29 mouse cellular contexts compared by ENCODE assay signal in the genomic region with DNA sequence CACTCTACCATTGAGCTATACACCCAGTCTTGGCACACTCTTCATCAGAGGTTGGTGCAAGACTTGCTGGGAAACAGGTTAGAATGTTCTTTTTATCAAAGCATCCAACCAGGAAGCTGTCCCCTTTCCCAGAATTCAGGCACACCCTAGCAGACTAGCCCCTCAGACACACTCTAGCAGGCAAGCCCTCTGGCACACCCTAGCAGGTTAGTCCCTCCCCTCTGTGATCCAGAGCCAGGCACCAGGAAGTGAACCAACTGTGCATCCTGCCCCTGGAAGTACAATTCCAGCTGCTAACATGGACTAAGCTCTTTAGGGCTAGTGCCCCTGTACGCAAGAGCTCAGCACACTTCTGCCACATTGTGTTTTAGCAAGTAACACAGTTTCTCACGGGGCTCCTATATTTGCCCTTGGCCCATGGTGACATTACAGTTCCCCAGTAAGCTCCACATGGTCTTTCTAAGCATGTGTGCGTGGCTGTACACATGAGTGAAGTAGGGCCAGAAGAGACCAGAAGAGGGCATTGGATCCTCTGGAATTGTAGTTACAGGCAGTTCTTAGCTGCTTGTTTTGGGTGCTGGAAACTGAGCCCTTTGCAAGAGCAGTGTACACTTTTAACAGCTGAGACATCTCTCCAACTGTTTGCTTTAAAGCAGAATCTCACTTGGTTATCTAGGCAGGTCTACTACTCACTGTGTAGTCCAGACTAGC. TPM values are rescaled to one million over a fixed set of nuclear protein-coding genes. Genes with fewer than 3 reads are reported as not detected.
A peak's percentile ranks its signal among the peaks of the same experiment; 100 is the strongest.
DNase-seq lines count a peak whose midpoint lies in the region; ATAC-seq and TF ChIP-seq lines count a peak whose summit lies in the region.
"Had no signal": no experiment of that assay in that cellular context is flagged by ENCODE, and none has a peak within 500 bp of the region (broad histone marks: within the 10 kb centered on the region; RNA-seq: fewer than 3 reads in every experiment).

No protein-coding gene starts in this region.

- no peak for DNase-seq in liver, postnatal 0 days
- DNase-seq in liver, embryonic 11.5 days (ENCODE audit: low spot score), result no peak
- DNase-seq in ES-CJ7 (ENCODE audit: low read depth, low spot score) (peak; percentile 81), ZHBTc4 (ENCODE audit: low read depth, low spot score) (peak; percentile 73)
- DNase-seq in stomach, postnatal 0 days (ENCODE audit: low spot score), result peak; percentile 61
- no peak for DNase-seq in thymus, postnatal 36 days
- DNase-seq: adrenal gland, postnatal 10 days; B cell, adult 2 months; cerebellum, adult 18-20 months; cerebellum, adult 9-10 months; cerebellum, postnatal 14 days; forebrain, postnatal 0 days; gastrocnemius, adult 2 months; gastrocnemius, postnatal 14 days; heart, adult 18-20 months; heart, postnatal 10 days; heart, postnatal 36 days had no signal

- no peaks in the 10 kb centered on the region for H3K4me1 ChIP-seq in liver, postnatal 0 days (ENCODE audit: insufficient read depth)
- no peaks in the 10 kb centered on the region for H3K4me1 ChIP-seq in liver, embryonic 11.5 days (replicated peaks; ENCODE audit: control insufficient read depth, insufficient read depth, low read length)
- H3K4me1 ChIP-seq in stomach, postnatal 0 days (replicated peaks; ENCODE audit: control insufficient read depth, insufficient read depth), result no peaks in the 10 kb centered on the region
- H3K4me1 ChIP-seq in forebrain, embryonic 15.5 days, result no peaks in the 10 kb centered on the region
- H3K4me1 ChIP-seq: heart, embryonic 15.5 days; hindbrain, embryonic 13.5 days had no signal

- H3K9ac ChIP-seq in liver, postnatal 0 days (replicated peaks), result no peak overlapping the region
- H3K9ac ChIP-seq in liver, embryonic 11.5 days (ENCODE audit: low read depth, low read length), result no peak overlapping the region
- H3K9ac ChIP-seq in stomach, postnatal 0 days (ENCODE audit: low read length), result no peak overlapping the region
- H3K9ac ChIP-seq in forebrain, embryonic 15.5 days (replicated peaks), result no peak overlapping the region
- H3K9ac ChIP-seq: forebrain, embryonic 13.5 days; forebrain, postnatal 0 days; heart, embryonic 12.5 days; heart, embryonic 15.5 days; hindbrain, embryonic 13.5 days had no signal

- TF ChIP-seq CTCF in liver, postnatal 0 days (IDR thresholded peaks at IDR 0.05; ENCODE audit: low read depth), result 0 out of 2 replicates have a peak, but pooled peaks have one; percentile 2
- TF ChIP-seq CTCF in stomach, postnatal 0 days (IDR thresholded peaks at IDR 0.05; ENCODE audit: low read depth), result 0 out of 2 replicates have a peak, but pooled peaks have one; percentile 9

- no peak overlapping the region for H3K27ac ChIP-seq in liver, postnatal 0 days (ENCODE audit: low read depth)
- H3K27ac ChIP-seq in liver, embryonic 11.5 days (ENCODE audit: low read depth, low read length), result no peak overlapping the region
- H3K27ac ChIP-seq in stomach, postnatal 0 days (replicated peaks), result peak overlapping the region; percentile 73; the same call in 1 of the 2 replicates
- H3K27ac ChIP-seq in forebrain, embryonic 15.5 days (replicated peaks), result no peak overlapping the region
- H3K27ac ChIP-seq: forebrain, embryonic 10.5 days; forebrain, embryonic 13.5 days; gastrocnemius, adult 2 months; heart, embryonic 15.5 days; hindbrain, embryonic 10.5 days; hindbrain, embryonic 13.5 days had no signal

- no peak for TF ChIP-seq EP300 in liver, postnatal 0 days (IDR thresholded peaks at IDR 0.05; ENCODE audit: low read depth)
- TF ChIP-seq EP300 in stomach, postnatal 0 days (optimal IDR thresholded peaks at IDR 0.05), result no peak

- no peaks in the 10 kb centered on the region for H3K36me3 ChIP-seq in liver, postnatal 0 days (replicated peaks; ENCODE audit: insufficient read depth, low read length)
- H3K36me3 ChIP-seq in liver, embryonic 11.5 days (ENCODE audit: control insufficient read depth, insufficient read depth, low read length), result no peaks in the 10 kb centered on the region
- H3K36me3 ChIP-seq in stomach, postnatal 0 days (ENCODE audit: control insufficient read depth, insufficient read depth, low read length), result no peaks in the 10 kb centered on the region
- H3K36me3 ChIP-seq in forebrain, embryonic 15.5 days, result no peaks in the 10 kb centered on the region
- H3K36me3 ChIP-seq: forebrain, embryonic 10.5 days; G1E; heart, embryonic 12.5 days; heart, embryonic 15.5 days; hindbrain, embryonic 10.5 days; hindbrain, embryonic 13.5 days had no signal

- WGBS in liver, postnatal 0 days (ENCODE audit: insufficient replicate concordance), result 77% methylated on average over 3 of the region's 3 CpGs
- WGBS in liver, embryonic 11.5 days, result 83% methylated on average over 3 of the region's 3 CpGs
- 86% methylated on average over 3 of the region's 3 CpGs for WGBS in stomach, postnatal 0 days
- WGBS in forebrain, embryonic 15.5 days, result 91% methylated on average over 3 of the region's 3 CpGs

- H3K9me3 ChIP-seq in liver, postnatal 0 days (ENCODE audit: low read length), result no peaks in the 10 kb centered on the region
- no peaks in the 10 kb centered on the region for H3K9me3 ChIP-seq in liver, embryonic 11.5 days (ENCODE audit: control insufficient read depth, low read length)
- H3K9me3 ChIP-seq in stomach, postnatal 0 days (ENCODE audit: control insufficient read depth, low read length), result no peaks in the 10 kb centered on the region
- no peaks in the 10 kb centered on the region for H3K9me3 ChIP-seq in forebrain, embryonic 15.5 days
- H3K9me3 ChIP-seq: forebrain, embryonic 10.5 days; forebrain, embryonic 13.5 days; G1E; heart, embryonic 12.5 days; heart, embryonic 15.5 days; hindbrain, embryonic 10.5 days; hindbrain, embryonic 13.5 days had no signal

- H3K4me2 ChIP-seq in liver, postnatal 0 days (ENCODE audit: low read depth, low read length), result no peak overlapping the region
- H3K4me2 ChIP-seq in liver, embryonic 11.5 days, result no peak overlapping the region
- no peak overlapping the region for H3K4me2 ChIP-seq in stomach, postnatal 0 days (replicated peaks; ENCODE audit: low read depth)
- no peak overlapping the region for H3K4me2 ChIP-seq in forebrain, embryonic 15.5 days (replicated peaks)
- H3K4me2 ChIP-seq: forebrain, embryonic 13.5 days; heart, embryonic 12.5 days; heart, embryonic 15.5 days; hindbrain, embryonic 13.5 days had no signal

- ATAC-seq in liver, postnatal 0 days, result no peak
- no peak for ATAC-seq in liver, embryonic 11.5 days (replicated peaks; ENCODE audit: low FRiP score)
- ATAC-seq in stomach, postnatal 0 days (ENCODE audit: low FRiP score, low TSS enrichment), result peak; percentile 86
- ATAC-seq in forebrain, embryonic 15.5 days (replicated peaks), result no peak
- ATAC-seq: activated CD4-positive, CD25-positive, alpha-beta regulatory T cell, adult 4 months; forebrain, embryonic 13.5 days; forebrain, postnatal 0 days; hindbrain, embryonic 16.5 days; Patski had no signal

- no peaks in the 10 kb centered on the region for H3K27me3 ChIP-seq in liver, postnatal 0 days (ENCODE audit: insufficient read depth, low read length)
- no peaks in the 10 kb centered on the region for H3K27me3 ChIP-seq in liver, embryonic 11.5 days (replicated peaks; ENCODE audit: control insufficient read depth, insufficient read depth, low read length)
- H3K27me3 ChIP-seq in stomach, postnatal 0 days (ENCODE audit: control insufficient read depth, insufficient read depth, low read length), result no peaks in the 10 kb centered on the region
- no peaks in the 10 kb centered on the region for H3K27me3 ChIP-seq in forebrain, embryonic 15.5 days
- H3K27me3 ChIP-seq: CH12.LX; forebrain, embryonic 13.5 days; hindbrain, embryonic 13.5 days; Patski had no signal

- H3K4me3 ChIP-seq in liver, postnatal 0 days (ENCODE audit: low read depth, low read length), result no peak overlapping the region
- H3K4me3 ChIP-seq in liver, embryonic 11.5 days (ENCODE audit: low read depth, low read length), result no peak overlapping the region
- no peak overlapping the region for H3K4me3 ChIP-seq in stomach, postnatal 0 days (ENCODE audit: low read depth, low read length)
- H3K4me3 ChIP-seq in forebrain, embryonic 15.5 days, result no peak overlapping the region
- H3K4me3 ChIP-seq: forebrain, embryonic 10.5 days; forebrain, embryonic 13.5 days; gastrocnemius, adult 2 months; heart, embryonic 12.5 days; heart, embryonic 15.5 days; hindbrain, embryonic 10.5 days; hindbrain, embryonic 13.5 days had no signal

RNA-seq across cellular contexts. Expression of gene Slc6a6, which starts 17.7 kb away (rescaled TPM):
- 31.1 and 34.4 TPM in 2 replicates for polyA plus RNA-seq in liver, postnatal 0 days (2015; fragmentation: Nextera tagmentation; extraction: Ambion mirVana)
- polyA plus RNA-seq in liver, embryonic 11.5 days (2014; fragmentation: Nextera tagmentation; extraction: Ambion mirVana), result 30.3 and 33.2 TPM in 2 replicates
- 55.3 and 66.5 TPM in 2 replicates for polyA plus RNA-seq in stomach, postnatal 0 days (2015; fragmentation: Nextera tagmentation; extraction: Ambion mirVana)
- 94.2 and 98.8 TPM in 2 replicates for polyA plus RNA-seq in forebrain, embryonic 15.5 days (2015; fragmentation: Nextera tagmentation; extraction: Ambion mirVana)

Comparison
In these comparisons a context has a peak if more than half of its experiments do, and no peak if none do; other contexts are left out.
1. DNase-seq: peak in ES-CJ7 (single experiment), ZHBTc4 (single experiment) and stomach, postnatal 0 days (single experiment); none in liver, postnatal 0 days (single experiment), liver, embryonic 11.5 days (single experiment) and thymus, postnatal 36 days (0 of 2).